Mouse (Mus musculus): ENCODE data around the gene Cdkn2aip. TPM values are rescaled to one million over a fixed set of nuclear protein-coding genes. Genes with fewer than 3 reads are reported as not detected.

Gene Cdkn2aip
- total RNA-seq, 2 experiments from 2014 or later: 9.0 to 9.1 TPM

- no peak for DNase-seq
These were observed 18.2 kb downstream of the Cdkn2aip start for GRCm38 (mm10) chr8:47695431-47696105.

- DNase-seq: peak; percentile 68 to 95
These were observed 20.6 kb downstream of the Cdkn2aip start for GRCm38 (mm10) chr8:47693119-47693518.

GRCm38 (mm10) chr8:47691831-47692230, 21.9 kb downstream of the Cdkn2aip start:
- DNase-seq: no peak

GRCm38 (mm10) chr8:47691303-47691702, 22.4 kb downstream of the Cdkn2aip start:
- DNase-seq: no peak

GRCm38 (mm10) chr8:47690674-47691078, 23.1 kb downstream of the Cdkn2aip start:
- peak; percentile 41 to 52 for DNase-seq

- peak in 1 of 2 experiments; percentile 37 for DNase-seq
These were observed 23.9 kb downstream of the Cdkn2aip start for GRCm38 (mm10) chr8:47689704-47690326.

GRCm38 (mm10) chr8:47684441-47684840, 29.3 kb downstream of the Cdkn2aip start:
- no peak for DNase-seq

- DNase-seq: no peak
These were observed 29.7 kb downstream of the Cdkn2aip start for GRCm38 (mm10) chr8:47683994-47684393.

GRCm38 (mm10) chr8:47680306-47680705, 33.4 kb downstream of the Cdkn2aip start:
- DNase-seq: no peak

GRCm38 (mm10) chr8:47679603-47680002, 34.1 kb downstream of the Cdkn2aip start:
- DNase-seq: no peak

GRCm38 (mm10) chr8:47676631-47677030, 37.1 kb downstream of the Cdkn2aip start:
- no peak for DNase-seq

GRCm38 (mm10) chr8:47676224-47676623, 37.5 kb downstream of the Cdkn2aip start:
- DNase-seq: peak in 1 of 2 experiments; percentile 23

- no peak for DNase-seq
These were observed 37.9 kb downstream of the Cdkn2aip start for GRCm38 (mm10) chr8:47675786-47676185.

GRCm38 (mm10) chr8:47674777-47675710, 38.7 kb downstream of the Cdkn2aip start, which contains the start of gene Ing2:
TSS of gene Ing2 (minus strand) at chr8:47675556.
- DNase-seq: peak; percentile 100

GRCm38 (mm10) chr8:47674140-47674776, 39.5 kb downstream of the Cdkn2aip start:
- no peak for DNase-seq

GRCm38 (mm10) chr8:47673317-47674139, 40.2 kb downstream of the Cdkn2aip start:
- peak; percentile 90 to 95 for DNase-seq

GRCm38 (mm10) chr8:47664231-47664785, 49.4 kb downstream of the Cdkn2aip start:
- DNase-seq: no peak

- DNase-seq: no peak
These were observed 50.5 kb downstream of the Cdkn2aip start for GRCm38 (mm10) chr8:47663201-47663600.

GRCm38 (mm10) chr8:47662716-47663115, 51.0 kb downstream of the Cdkn2aip start:
- DNase-seq: no peak

- no peak for DNase-seq
These were observed 53.3 kb downstream of the Cdkn2aip start for GRCm38 (mm10) chr8:47660394-47660793.

- DNase-seq: no peak
These were observed 54.3 kb downstream of the Cdkn2aip start for GRCm38 (mm10) chr8:47659463-47659862.
